Mouse (Mus musculus): ENCODE measurements at regions not wholly inside any gene's neighbourhood (a gene's known extent, or its start where the extent isn't known, plus 50 kb on each side); places are given as distances from the start of the nearest gene placed in this dataset.
A peak's percentile ranks its signal among the peaks of the same experiment; 100 is the strongest.

GRCm38 (mm10) chr10:97346949-97347348 lies 132.5 kb upstream of the Dcn start:
- H3K4me2 ChIP-seq (ENCODE audit: low read length): no peak overlapping the region
- H3K4me1 ChIP-seq (ENCODE audit: control insufficient read depth, insufficient read depth, low read length): no peaks in the 10 kb centered on the region
- H3K27ac ChIP-seq (replicated peaks; ENCODE audit: low read depth, low read length): no peak overlapping the region
- no peaks in the 10 kb centered on the region for H3K36me3 ChIP-seq (ENCODE audit: control insufficient read depth, insufficient read depth, low read length)
- DNase-seq: no peak
- ATAC-seq (ENCODE audit: low FRiP score, low TSS enrichment): no peak
- H3K27me3 ChIP-seq (ENCODE audit: control insufficient read depth, insufficient read depth, low read length): no peaks in the 10 kb centered on the region
- H3K4me3 ChIP-seq (replicated peaks; ENCODE audit: low read depth, low read length): no peak overlapping the region
- H3K9me3 ChIP-seq (ENCODE audit: control insufficient read depth, low read length): no peaks in the 10 kb centered on the region
- WGBS: 82% methylated on average over 2 of the region's 2 CpGs
- no peak overlapping the region for H3K9ac ChIP-seq (replicated peaks; ENCODE audit: low read length)

DNA sequence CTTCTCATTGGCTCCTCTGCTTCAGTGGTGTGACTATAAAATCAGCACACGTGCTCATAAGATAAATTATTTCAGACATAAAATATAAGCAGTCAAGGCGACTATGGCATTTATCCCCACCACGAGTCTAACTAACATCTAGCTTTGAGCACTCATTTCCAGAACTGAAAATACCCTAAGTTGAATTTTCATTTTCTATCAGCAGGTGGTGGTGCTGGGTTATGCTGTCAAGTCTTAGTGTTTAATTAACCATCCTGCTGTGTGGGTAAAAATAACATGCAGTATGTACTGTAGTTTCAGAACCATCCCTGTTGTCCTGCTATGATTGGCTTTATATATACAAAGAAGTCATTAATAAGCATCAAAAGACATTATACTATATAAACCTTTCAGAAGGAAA lies 110.8 kb upstream of the Dcn start:
- Histone ChIP-seq H3K36me3 (ENCODE audit: control insufficient read depth, insufficient read depth, low read length) (no peaks in the 10 kb centered on the region), H3K9me3 (ENCODE audit: control insufficient read depth, low read length) (no peaks in the 10 kb centered on the region), H3K27ac (replicated peaks; ENCODE audit: low read depth, low read length) (no peak overlapping the region), H3K4me3 (replicated peaks; ENCODE audit: low read depth, low read length) (no peak overlapping the region), H3K4me2 (ENCODE audit: low read length) (no peak overlapping the region), H3K4me1 (ENCODE audit: control insufficient read depth, insufficient read depth, low read length) (no peaks in the 10 kb centered on the region), H3K27me3 (ENCODE audit: control insufficient read depth, insufficient read depth, low read length) (no peaks in the 10 kb centered on the region), H3K9ac (replicated peaks; ENCODE audit: low read length) (no peak overlapping the region)
- 87% methylated on average over 3 of the region's 3 CpGs for WGBS
- ATAC-seq (ENCODE audit: low FRiP score, low TSS enrichment): no peak
- DNase-seq: no peak

DNA sequence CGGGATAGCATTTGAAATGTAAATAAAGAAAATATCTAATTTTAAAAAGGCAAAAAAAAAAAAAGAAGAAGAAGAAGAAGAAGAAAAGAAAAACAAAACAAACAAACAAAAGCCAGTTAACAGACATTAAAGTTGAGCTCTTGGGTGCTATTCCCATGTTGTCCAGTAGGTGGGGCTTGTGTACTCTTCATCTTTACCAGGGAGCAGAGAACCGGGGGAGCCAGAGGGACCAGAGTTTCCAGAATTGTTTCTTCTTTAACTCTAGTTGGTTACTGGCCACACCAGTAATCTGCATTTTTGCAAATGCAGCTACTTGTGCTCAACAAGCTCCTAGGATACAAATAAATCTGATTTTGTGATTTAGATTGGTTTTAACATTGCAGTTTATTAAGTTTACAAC lies 103.6 kb upstream of the Dcn start:
- Histone ChIP-seq H3K27ac (replicated peaks; ENCODE audit: low read depth, low read length) (no peak overlapping the region), H3K9me3 (ENCODE audit: control insufficient read depth, low read length) (no peaks in the 10 kb centered on the region), H3K36me3 (ENCODE audit: control insufficient read depth, insufficient read depth, low read length) (no peaks in the 10 kb centered on the region), H3K4me2 (ENCODE audit: low read length) (no peak overlapping the region), H3K4me3 (replicated peaks; ENCODE audit: low read depth, low read length) (no peak overlapping the region), H3K4me1 (ENCODE audit: control insufficient read depth, insufficient read depth, low read length) (no peaks in the 10 kb centered on the region), H3K27me3 (ENCODE audit: control insufficient read depth, insufficient read depth, low read length) (no peaks in the 10 kb centered on the region), H3K9ac (replicated peaks; ENCODE audit: low read length) (no peak overlapping the region)
- 18% methylated on average over 2 of the region's 2 CpGs for WGBS
- DNase-seq (peak; percentile 88), ATAC-seq (ENCODE audit: low FRiP score, low TSS enrichment) (no peak)

DNA sequence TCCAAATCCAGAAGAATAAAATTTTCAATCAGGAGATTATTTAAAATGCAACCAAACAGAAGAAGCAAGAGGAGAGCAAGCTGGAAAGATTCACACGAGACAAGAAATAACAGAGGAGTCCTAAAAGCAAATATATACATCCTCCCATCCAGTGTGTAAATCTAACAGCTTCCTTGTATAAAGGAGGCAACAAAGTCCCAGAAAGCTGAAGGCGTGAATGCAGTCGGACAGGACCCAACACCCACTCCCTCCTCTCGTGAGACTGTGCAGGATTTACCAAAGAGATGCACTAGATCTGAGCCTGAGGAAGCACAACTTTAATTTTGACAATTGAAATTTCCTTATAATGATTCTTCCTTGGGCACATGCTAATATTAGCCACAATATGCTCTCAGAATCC lies 103.0 kb upstream of the Dcn start:
- no peak overlapping the region for H3K9ac ChIP-seq (replicated peaks; ENCODE audit: low read length)
- 71% methylated on average over 4 of the region's 4 CpGs for WGBS
- H3K36me3 ChIP-seq (ENCODE audit: control insufficient read depth, insufficient read depth, low read length): no peaks in the 10 kb centered on the region
- H3K4me3 ChIP-seq (replicated peaks; ENCODE audit: low read depth, low read length): no peak overlapping the region
- H3K27me3 ChIP-seq (ENCODE audit: control insufficient read depth, insufficient read depth, low read length): no peaks in the 10 kb centered on the region
- H3K27ac ChIP-seq (replicated peaks; ENCODE audit: low read depth, low read length): no peak overlapping the region
- ATAC-seq (ENCODE audit: low FRiP score, low TSS enrichment) (no peak), DNase-seq (no peak)
- H3K9me3 ChIP-seq (ENCODE audit: control insufficient read depth, low read length): no peaks in the 10 kb centered on the region
- H3K4me1 ChIP-seq (ENCODE audit: control insufficient read depth, insufficient read depth, low read length): no peaks in the 10 kb centered on the region
- no peak overlapping the region for H3K4me2 ChIP-seq (ENCODE audit: low read length)

DNA sequence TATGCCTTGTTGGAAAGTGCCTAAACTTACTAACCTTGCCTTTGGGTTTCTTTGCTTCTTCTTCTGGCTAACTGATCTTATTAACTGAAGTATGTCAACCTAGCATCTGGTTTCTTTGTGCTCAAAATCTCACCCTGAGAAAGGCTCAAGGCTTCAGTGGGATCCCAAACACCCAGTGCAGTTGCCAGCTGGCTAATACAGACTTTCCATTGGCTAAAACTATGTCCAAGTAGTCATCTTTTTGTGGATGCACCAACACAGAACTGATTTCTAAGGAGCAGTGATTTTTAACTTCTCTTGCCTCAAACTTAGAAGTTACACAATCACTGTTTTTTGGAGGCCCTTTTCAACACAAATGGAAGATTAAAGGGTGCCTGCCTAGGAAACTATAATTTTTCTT lies 97.8 kb upstream of the Dcn start:
- H3K36me3 ChIP-seq (ENCODE audit: control insufficient read depth, insufficient read depth, low read length): no peaks in the 10 kb centered on the region
- ATAC-seq (ENCODE audit: low FRiP score, low TSS enrichment) (no peak), DNase-seq (no peak)
- no peak overlapping the region for H3K9ac ChIP-seq (replicated peaks; ENCODE audit: low read length)
- no peak overlapping the region for H3K4me2 ChIP-seq (ENCODE audit: low read length)
- no peak overlapping the region for H3K27ac ChIP-seq (replicated peaks; ENCODE audit: low read depth, low read length)
- H3K4me1 ChIP-seq (ENCODE audit: control insufficient read depth, insufficient read depth, low read length): no peaks in the 10 kb centered on the region
- H3K9me3 ChIP-seq (ENCODE audit: control insufficient read depth, low read length): no peaks in the 10 kb centered on the region
- no peaks in the 10 kb centered on the region for H3K27me3 ChIP-seq (ENCODE audit: control insufficient read depth, insufficient read depth, low read length)
- H3K4me3 ChIP-seq (replicated peaks; ENCODE audit: low read depth, low read length): no peak overlapping the region

DNA sequence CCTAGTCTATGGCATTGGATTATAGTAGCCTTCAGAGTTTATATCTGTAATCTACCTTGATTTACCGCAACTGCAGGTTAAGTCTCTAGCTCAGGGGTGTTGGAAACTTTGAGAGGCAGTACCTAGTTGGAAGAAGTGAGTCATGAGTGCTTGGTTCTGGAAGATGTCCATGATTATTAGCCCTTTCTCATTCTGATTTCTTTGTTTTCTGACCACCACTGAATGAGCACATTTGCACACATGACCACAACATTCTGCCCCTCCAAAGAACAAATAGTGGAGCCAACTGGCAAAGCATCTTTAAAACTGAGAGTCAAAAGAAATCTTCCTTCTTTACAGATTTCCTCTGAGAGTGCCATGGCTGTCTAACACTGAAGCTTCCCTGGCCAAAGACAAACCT lies 95.5 kb upstream of the Dcn start:
- Histone ChIP-seq H3K36me3 (ENCODE audit: control insufficient read depth, insufficient read depth, low read length) (no peaks in the 10 kb centered on the region), H3K9me3 (ENCODE audit: control insufficient read depth, low read length) (no peaks in the 10 kb centered on the region), H3K9ac (replicated peaks; ENCODE audit: low read length) (no peak overlapping the region), H3K27ac (replicated peaks; ENCODE audit: low read depth, low read length) (no peak overlapping the region), H3K4me3 (replicated peaks; ENCODE audit: low read depth, low read length) (no peak overlapping the region), H3K4me2 (ENCODE audit: low read length) (no peak overlapping the region), H3K4me1 (ENCODE audit: control insufficient read depth, insufficient read depth, low read length) (no peaks in the 10 kb centered on the region), H3K27me3 (ENCODE audit: control insufficient read depth, insufficient read depth, low read length) (no peaks in the 10 kb centered on the region)
- ATAC-seq (ENCODE audit: low FRiP score, low TSS enrichment) (no peak), DNase-seq (no peak)
- 94% methylated on average over 1 of the region's 1 CpGs for WGBS

GRCm38 (mm10) chr10:97387196-97387876 lies 92.1 kb upstream of the Dcn start:
- DNase-seq (no peak), ATAC-seq (ENCODE audit: low FRiP score, low TSS enrichment) (no peak)
- no peak overlapping the region for H3K27ac ChIP-seq (replicated peaks; ENCODE audit: low read depth, low read length)
- H3K9ac ChIP-seq (replicated peaks; ENCODE audit: low read length): no peak overlapping the region
- no peaks in the 10 kb centered on the region for H3K36me3 ChIP-seq (ENCODE audit: control insufficient read depth, insufficient read depth, low read length)
- H3K4me3 ChIP-seq (replicated peaks; ENCODE audit: low read depth, low read length): no peak overlapping the region
- no peaks in the 10 kb centered on the region for H3K9me3 ChIP-seq (ENCODE audit: control insufficient read depth, low read length)
- H3K4me2 ChIP-seq (ENCODE audit: low read length): no peak overlapping the region
- no peaks in the 10 kb centered on the region for H3K27me3 ChIP-seq (ENCODE audit: control insufficient read depth, insufficient read depth, low read length)
- WGBS: 93% methylated on average over 3 of the region's 3 CpGs
- no peaks in the 10 kb centered on the region for H3K4me1 ChIP-seq (ENCODE audit: control insufficient read depth, insufficient read depth, low read length)

DNA sequence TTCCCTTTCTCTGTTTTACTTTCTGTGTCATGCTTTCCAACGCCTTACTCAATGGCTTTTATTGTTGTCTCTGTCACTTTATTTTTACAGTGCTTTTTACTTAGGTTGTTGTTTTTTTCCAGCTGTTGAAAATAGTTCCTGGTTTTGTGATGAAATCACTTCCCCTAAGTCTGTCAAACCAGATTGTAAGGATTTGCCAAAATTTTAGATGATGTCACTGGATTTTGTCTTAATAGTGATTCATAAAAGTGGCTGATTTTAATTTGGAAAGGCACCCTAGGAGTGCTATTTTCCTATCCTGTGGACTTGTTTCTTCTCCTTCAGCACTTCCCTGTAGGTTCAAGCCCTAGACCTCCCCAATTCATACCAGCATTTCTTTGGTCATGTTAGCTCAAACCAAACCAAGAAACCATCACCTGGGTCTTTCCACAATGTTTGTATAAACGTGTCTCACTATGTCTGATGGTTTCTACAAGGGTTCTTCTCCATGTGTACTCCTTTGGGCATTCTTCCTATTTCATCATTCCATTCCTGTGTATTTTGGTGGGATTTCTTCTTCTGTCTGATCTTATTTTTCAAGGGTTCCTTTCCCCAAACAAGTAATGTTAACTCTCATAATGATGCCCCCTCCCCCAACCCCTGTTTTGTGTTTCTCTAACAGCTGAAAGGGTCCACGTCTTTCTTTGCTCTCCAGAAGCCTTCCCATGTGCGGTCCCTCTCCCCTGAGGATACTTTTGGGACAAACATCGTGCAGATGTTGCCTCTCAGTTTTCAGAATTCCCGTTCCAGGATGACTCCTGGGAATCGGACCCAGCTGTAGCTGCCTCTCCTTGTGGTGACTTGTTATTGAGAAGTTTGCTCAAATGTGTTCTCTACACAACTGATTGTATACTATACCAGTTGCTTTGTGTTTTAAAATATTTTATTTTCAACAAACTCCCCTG lies 89.5 kb upstream of the Dcn start:
- H3K9ac ChIP-seq (replicated peaks; ENCODE audit: low read length): no peak overlapping the region
- DNase-seq (no peak), ATAC-seq (ENCODE audit: low FRiP score, low TSS enrichment) (no peak)
- H3K4me2 ChIP-seq (ENCODE audit: low read length): no peak overlapping the region
- no peak overlapping the region for H3K4me3 ChIP-seq (replicated peaks; ENCODE audit: low read depth, low read length)
- no peaks in the 10 kb centered on the region for H3K9me3 ChIP-seq (ENCODE audit: control insufficient read depth, low read length)
- 84% methylated on average over 7 of the region's 7 CpGs for WGBS
- H3K36me3 ChIP-seq (ENCODE audit: control insufficient read depth, insufficient read depth, low read length): no peaks in the 10 kb centered on the region
- H3K27ac ChIP-seq (replicated peaks; ENCODE audit: low read depth, low read length): no peak overlapping the region
- H3K27me3 ChIP-seq (ENCODE audit: control insufficient read depth, insufficient read depth, low read length): no peaks in the 10 kb centered on the region
- no peaks in the 10 kb centered on the region for H3K4me1 ChIP-seq (ENCODE audit: control insufficient read depth, insufficient read depth, low read length)
